Mouse (Mus musculus): ENCODE measurements at regions not wholly inside any gene's neighbourhood (a gene's known extent, or its start where the extent isn't known, plus 50 kb on each side); places are given as distances from the start of the nearest gene placed in this dataset.

DNA sequence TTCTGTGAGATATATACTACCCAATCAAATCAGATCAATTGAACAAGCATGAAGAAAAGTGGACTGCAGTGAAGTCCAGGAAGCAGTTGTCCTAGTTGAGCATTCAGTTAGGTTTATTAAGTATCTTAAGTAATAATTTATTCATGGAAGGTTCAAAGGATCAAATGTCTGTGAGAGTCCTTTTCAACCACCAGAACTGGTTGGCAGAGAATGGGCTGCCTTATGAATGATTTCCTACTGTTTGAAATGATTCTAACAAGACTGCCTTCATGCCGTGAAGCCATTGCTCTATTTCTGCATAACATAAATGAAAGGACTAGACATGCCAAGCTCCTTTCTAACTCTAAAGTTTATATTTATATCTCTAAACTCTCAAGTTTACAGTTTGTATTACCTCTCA, 410.4 kb downstream of the Adcyap1 start:
- 72% methylated on average over 1 of the region's 1 CpGs for WGBS
- Histone ChIP-seq H3K36me3 (ENCODE audit: control insufficient read depth, insufficient read depth, low read length) (no peaks in the 10 kb centered on the region), H3K9ac (replicated peaks; ENCODE audit: low read depth, low read length) (no peak overlapping the region), H3K4me3 (ENCODE audit: low read depth, low read length) (no peak overlapping the region), H3K27me3 (ENCODE audit: control insufficient read depth, insufficient read depth, low read length) (no peaks in the 10 kb centered on the region), H3K9me3 (ENCODE audit: control insufficient read depth, low read length) (no peaks in the 10 kb centered on the region), H3K27ac (ENCODE audit: low read depth, low read length) (no peak overlapping the region), H3K4me1 (ENCODE audit: control insufficient read depth, insufficient read depth, low read length) (no peaks in the 10 kb centered on the region), H3K4me2 (ENCODE audit: low read depth, low read length) (no peak overlapping the region)
- no peak for ATAC-seq (ENCODE audit: low read depth)

DNA sequence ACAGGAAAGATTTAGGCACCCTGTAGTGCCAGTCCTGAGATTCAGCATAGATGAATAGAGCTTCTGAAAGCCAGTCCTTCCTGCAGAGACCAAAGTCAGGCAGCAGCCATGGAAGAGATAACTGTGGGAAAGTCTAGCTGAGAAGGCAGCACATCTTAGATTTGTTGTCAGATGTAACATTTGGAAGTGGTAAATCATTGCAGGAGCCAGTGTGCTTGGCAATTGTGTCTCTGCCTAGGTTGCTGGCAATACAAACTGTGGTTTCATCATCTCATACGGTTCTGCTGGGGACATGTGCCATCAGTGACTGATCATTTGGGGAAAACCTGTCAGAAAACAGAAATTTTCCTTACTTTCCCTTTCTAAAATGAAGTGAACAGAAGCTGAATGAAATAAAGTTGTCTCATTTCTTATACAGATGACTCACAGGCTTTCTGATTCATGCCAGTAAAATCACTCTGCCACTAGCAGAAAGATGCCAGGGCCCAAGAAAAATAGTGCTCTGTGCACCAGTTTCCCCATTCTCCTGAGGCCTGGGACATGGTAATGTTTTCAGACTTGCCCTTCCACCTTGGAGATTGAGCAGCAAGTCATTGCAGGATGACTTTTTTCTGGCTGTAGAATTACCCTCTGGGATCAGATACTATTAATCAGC, 411.3 kb downstream of the Adcyap1 start:
- Histone ChIP-seq H3K4me3 (ENCODE audit: low read depth, low read length) (no peak overlapping the region), H3K27me3 (ENCODE audit: control insufficient read depth, insufficient read depth, low read length) (no peaks in the 10 kb centered on the region), H3K36me3 (ENCODE audit: control insufficient read depth, insufficient read depth, low read length) (no peaks in the 10 kb centered on the region), H3K9ac (replicated peaks; ENCODE audit: low read depth, low read length) (no peak overlapping the region), H3K4me1 (ENCODE audit: control insufficient read depth, insufficient read depth, low read length) (no peaks in the 10 kb centered on the region), H3K4me2 (ENCODE audit: low read depth, low read length) (no peak overlapping the region), H3K9me3 (ENCODE audit: control insufficient read depth, low read length) (no peaks in the 10 kb centered on the region), H3K27ac (ENCODE audit: low read depth, low read length) (no peak overlapping the region)
- 65% methylated on average over 1 of the region's 1 CpGs for WGBS
- no peak for ATAC-seq (ENCODE audit: low read depth)
